Mouse (Mus musculus): Measurements from ENCODE around the gene Zdhhc17. TPM values are rescaled to one million over a fixed set of nuclear protein-coding genes. Genes with fewer than 3 reads are reported as not detected.

Gene Zdhhc17
- polyA plus RNA-seq, 1 experiment from 2014 or later, result 23.2 TPM

GRCm38 (mm10) chr10:110980441-110980840, 29.5 kb downstream of the Zdhhc17 start:
- Histone ChIP-seq H3K4me2 (ENCODE audit: low read depth, low read length) (no peak overlapping the region), H3K27ac (replicated peaks; ENCODE audit: low read depth, low read length) (no peak overlapping the region), H3K36me3 (replicated peaks; ENCODE audit: control insufficient read depth, insufficient read depth, low read depth, low read length) (no peaks in the 10 kb centered on the region; the same call in 1 of the 2 replicates), H3K9ac (replicated peaks; ENCODE audit: low read length) (no peak overlapping the region), H3K9me3 (replicated peaks; ENCODE audit: control insufficient read depth, low read length) (no peaks in the 10 kb centered on the region), H3K27me3 (ENCODE audit: control insufficient read depth, insufficient read depth, low read length) (no peaks in the 10 kb centered on the region), H3K4me3 (ENCODE audit: low read depth, low read length) (no peak overlapping the region), H3K4me1 (ENCODE audit: control insufficient read depth, insufficient read depth, low read length) (no peaks in the 10 kb centered on the region)
- no peak for ATAC-seq (replicated peaks; ENCODE audit: insufficient number of reproducible peaks, low FRiP score, low TSS enrichment, low read depth)
- 96% methylated on average over 6 of the region's 6 CpGs for WGBS
- no peak for DNase-seq (ENCODE audit: low spot score)

GRCm38 (mm10) chr10:110979431-110979830, 30.5 kb downstream of the Zdhhc17 start:
- Histone ChIP-seq H3K9me3 (replicated peaks; ENCODE audit: control insufficient read depth, low read length) (no peaks in the 10 kb centered on the region), H3K4me1 (ENCODE audit: control insufficient read depth, insufficient read depth, low read length) (no peaks in the 10 kb centered on the region), H3K4me2 (ENCODE audit: low read depth, low read length) (no peak overlapping the region), H3K9ac (replicated peaks; ENCODE audit: low read length) (no peak overlapping the region), H3K27me3 (ENCODE audit: control insufficient read depth, insufficient read depth, low read length) (no peaks in the 10 kb centered on the region), H3K36me3 (replicated peaks; ENCODE audit: control insufficient read depth, insufficient read depth, low read depth, low read length) (no peaks in the 10 kb centered on the region; the same call in 1 of the 2 replicates), H3K27ac (replicated peaks; ENCODE audit: low read depth, low read length) (no peak overlapping the region), H3K4me3 (ENCODE audit: low read depth, low read length) (no peak overlapping the region)
- ATAC-seq (replicated peaks; ENCODE audit: insufficient number of reproducible peaks, low FRiP score, low TSS enrichment, low read depth), result no peak
- no peak for DNase-seq (ENCODE audit: low spot score)
- 85% methylated on average over 2 of the region's 2 CpGs for WGBS

- Histone ChIP-seq H3K9me3 (replicated peaks; ENCODE audit: control insufficient read depth, low read length) (no peaks in the 10 kb centered on the region), H3K27ac (replicated peaks; ENCODE audit: low read depth, low read length) (no peak overlapping the region), H3K9ac (replicated peaks; ENCODE audit: low read length) (no peak overlapping the region), H3K4me3 (ENCODE audit: low read depth, low read length) (no peak overlapping the region), H3K36me3 (replicated peaks; ENCODE audit: control insufficient read depth, insufficient read depth, low read depth, low read length) (peaks cover 2% of the 10 kb centered on the region), H3K4me2 (ENCODE audit: low read depth, low read length) (no peak overlapping the region), H3K27me3 (ENCODE audit: control insufficient read depth, insufficient read depth, low read length) (no peaks in the 10 kb centered on the region), H3K4me1 (ENCODE audit: control insufficient read depth, insufficient read depth, low read length) (no peaks in the 10 kb centered on the region)
- no peak for DNase-seq (ENCODE audit: low spot score)
- ATAC-seq (replicated peaks; ENCODE audit: insufficient number of reproducible peaks, low FRiP score, low TSS enrichment, low read depth), result no peak
- WGBS, result 55% methylated on average over 2 of the region's 2 CpGs
Measured at GRCm38 (mm10) chr10:110977379-110977778, 32.6 kb downstream of the Zdhhc17 start.

- no peaks in the 10 kb centered on the region for H3K4me1 ChIP-seq (ENCODE audit: control insufficient read depth, insufficient read depth, low read length)
- no peak overlapping the region for H3K4me3 ChIP-seq (ENCODE audit: low read depth, low read length)
- no peaks in the 10 kb centered on the region for H3K27me3 ChIP-seq (ENCODE audit: control insufficient read depth, insufficient read depth, low read length)
- no peaks in the 10 kb centered on the region for H3K9me3 ChIP-seq (replicated peaks; ENCODE audit: control insufficient read depth, low read length)
- H3K9ac ChIP-seq (replicated peaks; ENCODE audit: low read length), result no peak overlapping the region
- 3% methylated on average over 1 of the region's 1 CpGs for WGBS
- ATAC-seq (replicated peaks; ENCODE audit: insufficient number of reproducible peaks, low FRiP score, low TSS enrichment, low read depth), result peak; percentile 78; the same call in 1 of the 2 replicates
- H3K36me3 ChIP-seq (replicated peaks; ENCODE audit: control insufficient read depth, insufficient read depth, low read depth, low read length), result peaks cover 2% of the 10 kb centered on the region
- no peak overlapping the region for H3K27ac ChIP-seq (replicated peaks; ENCODE audit: low read depth, low read length)
- DNase-seq (ENCODE audit: low spot score), result peak; percentile 83
- H3K4me2 ChIP-seq (ENCODE audit: low read depth, low read length), result no peak overlapping the region
Measured at GRCm38 (mm10) chr10:110976046-110976445, 33.9 kb downstream of the Zdhhc17 start.

GRCm38 (mm10) chr10:110974885-110975284, 35.1 kb downstream of the Zdhhc17 start:
- Histone ChIP-seq H3K4me3 (ENCODE audit: low read depth, low read length) (no peak overlapping the region), H3K9ac (replicated peaks; ENCODE audit: low read length) (no peak overlapping the region), H3K4me1 (ENCODE audit: control insufficient read depth, insufficient read depth, low read length) (no peaks in the 10 kb centered on the region), H3K27ac (replicated peaks; ENCODE audit: low read depth, low read length) (no peak overlapping the region), H3K9me3 (replicated peaks; ENCODE audit: control insufficient read depth, low read length) (no peaks in the 10 kb centered on the region), H3K27me3 (ENCODE audit: control insufficient read depth, insufficient read depth, low read length) (no peaks in the 10 kb centered on the region), H3K4me2 (ENCODE audit: low read depth, low read length) (no peak overlapping the region), H3K36me3 (replicated peaks; ENCODE audit: control insufficient read depth, insufficient read depth, low read depth, low read length) (peaks cover 2% of the 10 kb centered on the region)
- WGBS, result 86% methylated on average over 1 of the region's 1 CpGs
- no peak for DNase-seq (ENCODE audit: low spot score)
- ATAC-seq (replicated peaks; ENCODE audit: insufficient number of reproducible peaks, low FRiP score, low TSS enrichment, low read depth), result no peak

GRCm38 (mm10) chr10:110974463-110974862, 35.5 kb downstream of the Zdhhc17 start:
- Histone ChIP-seq H3K4me1 (ENCODE audit: control insufficient read depth, insufficient read depth, low read length) (no peaks in the 10 kb centered on the region), H3K27me3 (ENCODE audit: control insufficient read depth, insufficient read depth, low read length) (no peaks in the 10 kb centered on the region), H3K36me3 (replicated peaks; ENCODE audit: control insufficient read depth, insufficient read depth, low read depth, low read length) (peaks cover 2% of the 10 kb centered on the region), H3K4me2 (ENCODE audit: low read depth, low read length) (no peak overlapping the region), H3K27ac (replicated peaks; ENCODE audit: low read depth, low read length) (no peak overlapping the region), H3K9ac (replicated peaks; ENCODE audit: low read length) (no peak overlapping the region), H3K9me3 (replicated peaks; ENCODE audit: control insufficient read depth, low read length) (no peaks in the 10 kb centered on the region), H3K4me3 (ENCODE audit: low read depth, low read length) (no peak overlapping the region)
- WGBS, result 61% methylated on average over 3 of the region's 3 CpGs
- ATAC-seq (replicated peaks; ENCODE audit: insufficient number of reproducible peaks, low FRiP score, low TSS enrichment, low read depth), result no peak
- DNase-seq (ENCODE audit: low spot score), result peak; percentile 65

GRCm38 (mm10) chr10:110971998-110972397, 37.9 kb downstream of the Zdhhc17 start:
- DNase-seq (ENCODE audit: low spot score) (no peak), ATAC-seq (replicated peaks; ENCODE audit: insufficient number of reproducible peaks, low FRiP score, low TSS enrichment, low read depth) (no peak)
- H3K4me3 ChIP-seq (ENCODE audit: low read depth, low read length), result no peak overlapping the region
- 82% methylated on average over 9 of the region's 9 CpGs for WGBS
- H3K4me1 ChIP-seq (ENCODE audit: control insufficient read depth, insufficient read depth, low read length), result no peaks in the 10 kb centered on the region
- H3K27me3 ChIP-seq (ENCODE audit: control insufficient read depth, insufficient read depth, low read length), result no peaks in the 10 kb centered on the region
- H3K27ac ChIP-seq (replicated peaks; ENCODE audit: low read depth, low read length), result no peak overlapping the region
- no peak overlapping the region for H3K4me2 ChIP-seq (ENCODE audit: low read depth, low read length)
- peaks cover 2% of the 10 kb centered on the region for H3K36me3 ChIP-seq (replicated peaks; ENCODE audit: control insufficient read depth, insufficient read depth, low read depth, low read length)
- H3K9me3 ChIP-seq (replicated peaks; ENCODE audit: control insufficient read depth, low read length), result no peaks in the 10 kb centered on the region
- no peak overlapping the region for H3K9ac ChIP-seq (replicated peaks; ENCODE audit: low read length)

GRCm38 (mm10) chr10:110971483-110971882, 38.5 kb downstream of the Zdhhc17 start:
- Histone ChIP-seq H3K36me3 (replicated peaks; ENCODE audit: control insufficient read depth, insufficient read depth, low read depth, low read length) (peaks cover 2% of the 10 kb centered on the region), H3K9ac (replicated peaks; ENCODE audit: low read length) (no peak overlapping the region), H3K4me2 (ENCODE audit: low read depth, low read length) (no peak overlapping the region), H3K27ac (replicated peaks; ENCODE audit: low read depth, low read length) (no peak overlapping the region), H3K27me3 (ENCODE audit: control insufficient read depth, insufficient read depth, low read length) (no peaks in the 10 kb centered on the region), H3K4me1 (ENCODE audit: control insufficient read depth, insufficient read depth, low read length) (no peaks in the 10 kb centered on the region), H3K9me3 (replicated peaks; ENCODE audit: control insufficient read depth, low read length) (no peaks in the 10 kb centered on the region), H3K4me3 (ENCODE audit: low read depth, low read length) (no peak overlapping the region)
- ATAC-seq (replicated peaks; ENCODE audit: insufficient number of reproducible peaks, low FRiP score, low TSS enrichment, low read depth) (no peak), DNase-seq (ENCODE audit: low spot score) (no peak)
- WGBS, result 85% methylated on average over 6 of the region's 6 CpGs

Measured in embryonic facial prominence, embryonic 11.5 days (tissue).